Mouse (Mus musculus) T-cell, adult 2 months (primary cell): ENCODE results near the gene Ctdsp1.

Experiments
- DNase-seq: peaks from one replicate; pipeline ENCODE4 v3.0.0; 2022; ENCODE audit warnings: low spot score

Gene Ctdsp1

GRCm38 (mm10) chr1:74397268-74397918 is 6.1 kb downstream of the Ctdsp1 start:
- peak; percentile 67 for DNase-seq

DNA sequence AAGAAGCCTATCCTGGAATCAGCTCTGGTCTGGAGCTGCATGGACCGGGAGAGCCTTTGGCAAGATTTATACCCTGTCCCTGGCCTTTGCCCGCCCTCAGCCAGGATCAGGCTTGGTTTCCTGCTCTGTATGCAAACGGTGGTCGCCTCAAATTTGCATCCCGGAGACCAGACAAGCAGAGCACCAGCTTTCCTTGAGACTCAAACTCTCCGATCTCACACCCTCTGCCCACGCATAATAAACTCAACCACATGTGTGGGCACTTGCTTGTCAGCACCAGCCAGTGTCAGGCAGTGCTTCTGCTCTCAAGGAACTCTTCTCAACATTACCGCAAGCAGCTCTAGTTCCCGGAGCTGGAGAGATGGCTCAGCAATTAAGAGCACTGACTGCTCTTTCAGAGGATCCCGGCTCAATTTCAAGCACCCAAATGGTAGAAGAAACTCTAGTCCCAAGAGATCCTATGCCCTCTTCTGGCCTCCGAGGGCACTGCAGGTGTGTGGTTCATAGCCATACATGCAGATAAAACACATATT is 6.7 kb downstream of the Ctdsp1 start:
- peak; percentile 80 for DNase-seq

- DNase-seq: no peak
Observed at GRCm38 (mm10) chr1:74400531-74400930, 9.2 kb downstream of the Ctdsp1 start.

DNA sequence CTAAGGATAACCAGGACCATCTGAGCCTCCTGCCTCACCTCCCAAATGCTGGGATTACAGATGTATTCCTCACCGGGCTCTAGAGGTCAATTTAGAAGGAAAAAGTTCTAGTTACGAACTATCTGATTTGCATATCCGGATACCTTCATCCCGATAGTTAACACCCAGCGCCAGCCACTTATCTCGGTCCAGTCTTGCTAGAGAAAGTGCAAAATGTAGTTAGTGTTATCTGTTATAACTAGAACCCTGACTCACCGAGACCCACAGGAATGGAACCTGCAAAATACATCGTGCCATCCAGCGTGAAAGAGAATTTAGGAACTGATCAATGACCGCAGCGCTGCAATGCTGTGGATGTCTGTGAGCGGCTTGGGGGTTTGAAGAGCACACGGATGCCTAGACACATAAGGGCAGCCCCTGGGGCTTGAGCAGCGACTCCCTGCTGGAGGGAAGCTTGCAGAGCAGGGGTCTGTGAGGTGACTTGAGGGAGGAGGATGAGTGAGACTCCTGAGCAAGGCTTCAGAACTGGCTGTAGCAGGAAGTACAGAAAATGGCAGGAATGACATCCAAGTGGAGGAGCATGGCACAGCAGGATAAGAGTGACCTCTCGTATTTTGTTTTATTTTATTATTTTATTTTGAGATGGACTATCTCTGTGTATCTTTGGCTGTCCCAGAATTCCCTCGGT is 9.8 kb downstream of the Ctdsp1 start:
- no peak for DNase-seq

GRCm38 (mm10) chr1:74404206-74404605 is 12.9 kb downstream of the Ctdsp1 start:
- DNase-seq: no peak

GRCm38 (mm10) chr1:74408589-74409504 is 17.5 kb downstream of the Ctdsp1 start, which contains the start of gene Vil1:
TSS of gene Vil1 (plus strand) at chr1:74409376.
- DNase-seq: no peak

DNA sequence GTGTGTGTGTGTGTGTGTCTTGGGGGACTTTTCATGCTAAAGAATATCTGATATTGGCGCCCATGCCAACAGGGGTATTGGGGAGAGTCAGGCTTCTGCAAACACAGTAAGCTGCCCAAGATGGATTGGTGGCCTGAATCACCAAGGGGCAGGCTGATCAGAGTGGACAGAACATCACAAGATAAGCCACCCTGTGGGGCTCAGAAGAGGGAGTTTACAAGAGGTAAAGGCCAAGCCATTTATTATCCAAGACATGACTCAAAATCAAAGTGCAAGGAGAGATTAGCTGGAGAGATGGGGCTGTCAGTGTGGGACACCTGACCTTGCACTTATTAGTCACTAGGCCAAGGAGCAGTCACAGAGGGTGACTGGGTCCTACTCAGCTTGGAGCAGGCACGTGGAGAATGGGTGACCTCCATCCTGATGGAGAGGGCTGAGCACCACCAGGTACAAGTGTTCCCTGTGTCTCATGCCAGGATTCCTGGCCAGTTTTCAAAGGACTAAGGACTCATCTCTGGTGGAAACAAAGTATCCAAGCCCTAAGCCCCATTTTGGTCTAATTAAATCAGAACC is 20.5 kb downstream of the Ctdsp1 start:
- no peak for DNase-seq

GRCm38 (mm10) chr1:74412711-74413110 is 21.4 kb downstream of the Ctdsp1 start:
- no peak for DNase-seq

- no peak for DNase-seq
Observed at GRCm38 (mm10) chr1:74415143-74415542, 23.8 kb downstream of the Ctdsp1 start.

DNA sequence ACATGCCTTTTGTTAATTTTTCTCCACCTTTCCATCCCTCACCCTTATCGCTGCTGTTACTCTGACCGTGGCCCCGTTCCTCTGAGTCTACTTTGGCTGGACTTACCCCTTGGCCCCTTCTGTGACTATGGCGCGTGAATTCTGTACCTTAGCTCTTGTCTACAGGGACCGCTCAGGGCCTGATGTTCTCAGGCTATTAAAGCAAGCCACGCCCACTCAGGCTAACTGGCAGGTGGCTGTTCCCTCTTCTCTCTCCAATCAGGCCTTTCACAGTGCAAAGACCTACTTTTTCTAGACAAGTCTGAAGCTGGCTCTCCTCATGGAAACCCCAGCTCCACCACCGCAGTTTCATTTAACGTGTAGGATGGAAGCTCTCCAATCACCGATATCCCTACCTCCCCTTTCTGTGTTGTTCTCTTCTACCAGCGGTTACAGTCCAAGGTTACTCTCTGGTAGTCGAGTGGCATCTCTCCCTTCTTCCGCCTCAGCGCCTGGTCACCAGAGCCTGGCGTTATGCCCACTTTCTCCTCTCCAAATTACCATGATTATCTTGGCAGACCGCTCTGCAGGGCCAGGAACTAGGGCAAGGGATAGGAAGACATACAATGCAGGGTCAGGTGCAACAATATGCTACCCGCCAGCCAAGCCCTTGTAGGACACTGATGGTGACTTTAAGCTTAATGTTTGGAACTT is 27.6 kb downstream of the Ctdsp1 start:
- DNase-seq: no peak

GRCm38 (mm10) chr1:74419440-74419794 is 28.1 kb downstream of the Ctdsp1 start:
- DNase-seq: no peak

GRCm38 (mm10) chr1:74423147-74423546 is 31.8 kb downstream of the Ctdsp1 start:
- DNase-seq: no peak

DNA sequence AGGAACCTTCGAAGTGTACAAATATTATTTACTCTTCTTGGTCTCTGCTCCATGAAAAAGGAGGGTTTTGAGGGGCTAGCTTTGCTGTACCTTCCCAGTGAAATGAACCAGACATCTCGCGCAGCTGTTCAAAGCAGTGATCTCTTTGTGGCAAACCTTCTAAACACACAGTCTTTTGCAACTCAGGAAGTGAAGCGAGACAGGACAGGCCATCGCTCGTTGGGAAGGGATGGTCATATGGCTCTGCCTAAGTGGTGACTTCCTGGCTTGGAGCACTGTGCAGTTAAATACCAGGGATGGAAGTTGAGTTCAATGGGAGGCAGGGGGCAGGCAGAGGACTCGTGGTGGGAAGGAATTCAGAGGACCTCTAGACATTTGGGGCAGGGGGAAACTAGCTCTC is 34.5 kb downstream of the Ctdsp1 start:
- DNase-seq: no peak

- no peak for DNase-seq
Observed at GRCm38 (mm10) chr1:74433220-74433619, 41.9 kb downstream of the Ctdsp1 start.

GRCm38 (mm10) chr1:74434596-74434995 is 43.3 kb downstream of the Ctdsp1 start:
- DNase-seq: no peak

DNA sequence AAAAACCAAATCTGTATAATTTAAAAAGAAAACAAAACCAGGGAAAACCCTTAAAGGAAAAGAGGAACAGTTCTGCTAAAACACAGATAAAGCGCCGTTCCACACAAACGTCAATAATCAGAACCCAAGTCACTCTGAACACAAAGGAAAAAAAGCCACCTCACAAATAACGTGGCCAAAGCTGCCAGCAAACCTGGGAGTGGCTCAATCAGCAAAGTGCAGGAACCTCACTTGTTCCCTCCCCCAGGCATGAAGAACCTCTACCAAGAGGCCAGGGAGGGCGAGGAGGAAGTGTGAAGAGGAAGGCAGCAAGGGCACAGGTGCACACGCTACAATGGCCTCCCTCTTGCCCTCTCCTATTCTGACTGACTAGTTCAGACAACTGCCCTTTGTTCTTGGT is 44.3 kb downstream of the Ctdsp1 start:
- DNase-seq: no peak

DNA sequence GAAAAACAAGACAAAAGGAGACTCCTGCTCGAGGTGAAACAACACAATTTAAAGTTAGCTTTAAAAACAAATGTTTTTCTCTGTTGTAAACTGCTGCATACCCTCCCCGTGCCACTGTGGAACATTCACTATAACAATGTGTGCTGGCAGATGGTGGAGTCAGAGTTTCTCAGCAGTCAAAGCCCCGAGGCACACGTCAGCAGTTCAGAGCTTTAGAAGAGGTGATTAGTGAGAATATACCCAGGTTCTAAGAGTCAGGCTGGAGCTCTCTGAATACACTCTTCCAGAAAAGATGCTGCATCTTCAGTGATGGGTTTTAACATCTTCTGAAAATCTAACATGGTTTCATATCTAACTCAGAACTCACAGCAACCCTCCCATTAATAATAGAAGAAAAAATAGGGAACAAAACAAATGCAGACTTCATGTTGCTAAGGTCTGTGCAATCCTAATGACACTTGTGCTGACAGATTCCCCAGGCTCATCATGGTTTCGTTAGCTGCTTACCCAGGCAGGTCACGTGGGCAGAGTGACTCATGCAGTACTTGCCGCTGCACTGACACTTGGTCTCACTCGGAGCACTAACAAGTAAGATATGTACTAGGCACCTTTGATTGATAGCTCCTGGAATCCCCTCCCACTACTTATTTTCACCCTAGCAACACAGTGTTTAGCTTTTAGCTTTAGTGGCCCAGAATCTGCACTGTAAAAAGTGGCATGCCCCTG is 46.6 kb downstream of the Ctdsp1 start:
- DNase-seq: no peak

DNA sequence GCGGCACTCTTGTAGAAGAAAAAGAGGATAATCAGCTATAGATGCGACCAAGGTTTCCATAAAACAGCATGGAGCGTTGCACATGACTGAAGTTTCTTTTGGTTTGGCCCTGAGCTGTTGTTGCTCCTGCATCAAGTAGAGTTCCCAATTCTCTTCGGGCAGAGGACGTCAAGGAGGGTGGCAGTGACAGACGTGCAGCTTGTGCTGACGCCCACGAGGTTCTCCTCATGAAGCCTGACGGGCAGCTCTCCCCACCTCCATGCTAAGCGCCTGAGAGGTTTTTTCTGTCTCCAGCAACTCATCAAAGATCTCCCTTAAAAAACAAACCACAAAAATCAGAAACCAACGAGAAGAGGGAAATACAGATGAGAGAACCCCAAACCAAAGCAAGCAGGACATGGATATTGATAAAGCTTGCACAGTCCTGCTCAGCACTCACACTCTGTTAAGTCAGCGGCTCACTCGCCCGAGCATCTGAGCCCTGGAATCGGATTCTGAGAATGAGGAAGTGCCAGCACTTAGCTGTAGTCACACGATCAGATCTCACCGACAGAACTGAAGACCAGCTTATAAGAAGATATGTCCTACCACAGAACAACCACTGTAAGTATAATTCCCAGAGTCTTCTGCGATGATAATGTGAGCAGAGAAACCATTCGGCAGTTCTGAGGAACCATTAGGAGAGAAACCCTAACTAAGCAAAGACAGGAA is 48.0 kb downstream of the Ctdsp1 start:
- no peak for DNase-seq

DNA sequence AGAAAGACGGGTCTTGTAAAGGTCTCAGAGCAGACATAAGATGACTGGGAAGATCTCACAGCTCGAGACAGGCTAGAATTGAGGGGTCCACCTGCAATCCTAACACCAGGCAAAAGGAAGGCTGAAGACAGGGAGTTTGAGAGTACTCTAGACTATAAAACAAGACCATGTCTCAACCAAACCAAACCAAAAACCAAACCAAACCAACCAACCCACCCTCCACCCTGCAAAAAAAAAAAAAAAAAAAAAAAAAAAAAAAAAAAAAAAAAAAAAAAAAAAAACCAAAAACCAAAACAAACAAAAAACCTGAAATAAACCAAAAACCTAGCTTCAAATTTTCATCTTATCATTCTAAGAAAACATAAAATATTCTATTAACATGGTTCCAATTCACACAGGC is 53.2 kb downstream of the Ctdsp1 start:
- DNase-seq: no peak
